Mouse (Mus musculus): Measurements from ENCODE around the gene Rxfp1. TPM values are rescaled to one million over a fixed set of nuclear protein-coding genes. Genes with fewer than 3 reads are reported as not detected.

The Rxfp1 gene
- polyA plus RNA-seq, 1 experiment from 2014 or later = 0.03 TPM

DNA sequence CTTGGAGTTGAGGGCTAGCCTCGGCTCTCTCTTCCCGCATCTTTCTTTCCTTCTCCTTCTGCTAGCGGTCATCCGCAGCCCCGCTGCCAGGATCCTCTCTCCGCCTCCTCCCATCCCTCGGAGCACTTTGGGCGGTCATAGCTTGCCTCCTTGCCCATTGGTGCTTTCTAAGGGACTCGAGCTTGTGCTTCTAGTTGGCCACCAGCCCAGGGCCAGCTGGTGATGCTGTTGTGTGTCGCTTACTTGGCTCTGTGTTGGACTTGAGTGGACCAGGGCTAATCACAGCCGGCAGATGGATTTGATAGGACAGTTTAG is 108.3 kb downstream of the Rxfp1 start, which contains the start of gene Etfdh:
Gene Etfdh, minus strand, starts transcription at position 85 of the 315 bp plus-strand sequence.
- peak; percentile 60 for ATAC-seq
- peak within 1 kb of the TSS; percentile 83 for H3K4me2 ChIP-seq (ENCODE audit: low read length)
- WGBS = under 1% methylated on average over 10 of the region's 11 CpGs
- H3K27me3 ChIP-seq (replicated peaks; ENCODE audit: control insufficient read depth, insufficient read depth, low read length) = no peaks in the 10 kb centered on the region
- H3K36me3 ChIP-seq (ENCODE audit: control insufficient read depth, insufficient read depth, low read length) = peaks cover 21% of the 10 kb centered on the region
- H3K9ac ChIP-seq (ENCODE audit: low read length) = peak within 1 kb of the TSS; percentile 83
- peak within 1 kb of the TSS; percentile 71 for H3K4me3 ChIP-seq (ENCODE audit: low read depth, low read length)
- peak; percentile 85 for DNase-seq (ENCODE audit: low spot score)
- peak within 1 kb of the TSS; percentile 82 for H3K27ac ChIP-seq (ENCODE audit: low read depth, low read length)
- peaks cover 5% of the 10 kb centered on the region; the same call in 1 of the 2 replicates for H3K9me3 ChIP-seq (replicated peaks; ENCODE audit: control insufficient read depth, low read length)
- peaks cover 3% of the 10 kb centered on the region for H3K4me1 ChIP-seq (ENCODE audit: control insufficient read depth, insufficient read depth, low read length)

DNA sequence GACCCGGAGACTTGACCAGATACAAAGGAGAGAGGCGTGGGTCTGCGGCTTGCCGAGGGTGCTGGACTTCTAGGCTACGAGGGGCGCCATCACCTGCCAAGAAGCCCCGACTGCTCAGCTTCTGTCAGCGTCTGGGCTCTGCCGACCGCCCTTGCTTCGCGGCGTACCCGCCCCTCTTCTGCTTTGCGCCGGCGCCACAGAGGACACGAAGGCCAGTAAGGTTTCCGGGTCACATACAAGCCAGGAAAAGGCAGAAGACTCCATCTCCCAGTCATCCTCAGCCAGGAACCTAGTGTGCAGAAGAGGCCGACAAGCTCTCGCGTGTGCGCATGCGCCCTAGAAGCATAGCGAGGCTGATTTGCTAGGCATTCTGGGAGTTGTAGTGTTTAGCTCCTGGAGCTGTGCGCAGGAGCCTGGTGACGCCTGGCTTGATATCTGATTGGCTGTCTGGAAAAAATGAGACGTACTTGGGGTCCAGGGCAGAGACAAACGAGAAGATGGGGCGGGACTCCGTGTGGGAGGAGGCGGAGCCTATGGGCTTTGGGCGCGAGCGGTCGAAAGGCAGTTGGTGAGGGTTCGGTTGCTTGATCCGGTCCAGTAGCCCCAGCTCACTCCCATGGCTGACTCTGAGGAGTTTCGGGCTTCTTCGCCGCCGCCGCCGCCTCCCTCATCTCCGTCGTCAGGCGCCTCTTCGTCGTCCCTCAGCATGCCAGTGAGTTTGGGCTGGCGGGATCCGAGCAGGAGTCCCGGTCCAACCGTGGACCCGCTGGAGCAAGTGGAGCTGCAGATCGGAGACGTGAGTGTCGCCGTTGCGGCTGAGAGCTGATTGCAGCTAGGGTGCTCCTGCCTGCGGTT is 108.9 kb downstream of the Rxfp1 start, which contains the start of gene 4930579G24Rik:
Gene 4930579G24Rik, plus strand, starts transcription at position 519 of the 855 bp plus-strand sequence.
- Histone ChIP-seq H3K9ac (ENCODE audit: low read length) (peak within 1 kb of the TSS; percentile 83), H3K4me2 (ENCODE audit: low read length) (peak within 1 kb of the TSS; percentile 83), H3K4me1 (ENCODE audit: control insufficient read depth, insufficient read depth, low read length) (peaks cover 3% of the 10 kb centered on the region), H3K9me3 (replicated peaks; ENCODE audit: control insufficient read depth, low read length) (peaks cover 5% of the 10 kb centered on the region; the same call in 1 of the 2 replicates), H3K36me3 (ENCODE audit: control insufficient read depth, insufficient read depth, low read length) (peaks cover 19% of the 10 kb centered on the region), H3K27me3 (replicated peaks; ENCODE audit: control insufficient read depth, insufficient read depth, low read length) (no peaks in the 10 kb centered on the region), H3K4me3 (ENCODE audit: low read depth, low read length) (peak within 1 kb of the TSS; percentile 71), H3K27ac (ENCODE audit: low read depth, low read length) (peak within 1 kb of the TSS; percentile 82)
- WGBS = 0% methylated on average over 60 of the region's 60 CpGs
- peak; percentile 99 for ATAC-seq
- DNase-seq (ENCODE audit: low spot score) = peak; percentile 100

DNA sequence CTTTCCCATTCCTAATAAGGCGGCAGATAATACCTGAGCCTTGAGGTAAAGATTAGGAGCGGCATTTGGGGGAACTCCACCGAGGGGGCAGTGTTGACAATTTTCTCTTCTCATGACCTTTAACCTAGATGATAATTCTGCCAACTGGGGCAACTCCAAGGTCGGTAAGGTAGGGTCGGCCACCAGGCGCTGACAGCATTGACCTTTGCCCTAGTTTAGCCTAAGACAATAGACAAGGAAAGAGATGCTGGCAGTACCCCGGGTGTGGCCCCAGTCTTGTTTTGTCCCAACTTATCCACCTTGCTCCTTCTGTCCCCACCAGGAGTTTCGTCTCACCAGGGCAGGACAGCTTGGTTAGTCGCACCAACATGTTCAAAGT is 109.5 kb downstream of the Rxfp1 start:
- Histone ChIP-seq H3K27me3 (replicated peaks; ENCODE audit: control insufficient read depth, insufficient read depth, low read length) (no peaks in the 10 kb centered on the region), H3K4me1 (ENCODE audit: control insufficient read depth, insufficient read depth, low read length) (peaks cover 3% of the 10 kb centered on the region), H3K36me3 (ENCODE audit: control insufficient read depth, insufficient read depth, low read length) (peaks cover 15% of the 10 kb centered on the region), H3K4me3 (ENCODE audit: low read depth, low read length) (peak overlapping the region; percentile 71), H3K9ac (ENCODE audit: low read length) (peak overlapping the region; percentile 68), H3K9me3 (replicated peaks; ENCODE audit: control insufficient read depth, low read length) (peaks cover 5% of the 10 kb centered on the region; the same call in 1 of the 2 replicates), H3K27ac (ENCODE audit: low read depth, low read length) (peak overlapping the region; percentile 48; the same call in 1 of the 2 replicates), H3K4me2 (ENCODE audit: low read length) (peak overlapping the region; percentile 83)
- 0% methylated on average over 9 of the region's 9 CpGs for WGBS
- no peak for ATAC-seq
- no peak for DNase-seq (ENCODE audit: low spot score)

DNA sequence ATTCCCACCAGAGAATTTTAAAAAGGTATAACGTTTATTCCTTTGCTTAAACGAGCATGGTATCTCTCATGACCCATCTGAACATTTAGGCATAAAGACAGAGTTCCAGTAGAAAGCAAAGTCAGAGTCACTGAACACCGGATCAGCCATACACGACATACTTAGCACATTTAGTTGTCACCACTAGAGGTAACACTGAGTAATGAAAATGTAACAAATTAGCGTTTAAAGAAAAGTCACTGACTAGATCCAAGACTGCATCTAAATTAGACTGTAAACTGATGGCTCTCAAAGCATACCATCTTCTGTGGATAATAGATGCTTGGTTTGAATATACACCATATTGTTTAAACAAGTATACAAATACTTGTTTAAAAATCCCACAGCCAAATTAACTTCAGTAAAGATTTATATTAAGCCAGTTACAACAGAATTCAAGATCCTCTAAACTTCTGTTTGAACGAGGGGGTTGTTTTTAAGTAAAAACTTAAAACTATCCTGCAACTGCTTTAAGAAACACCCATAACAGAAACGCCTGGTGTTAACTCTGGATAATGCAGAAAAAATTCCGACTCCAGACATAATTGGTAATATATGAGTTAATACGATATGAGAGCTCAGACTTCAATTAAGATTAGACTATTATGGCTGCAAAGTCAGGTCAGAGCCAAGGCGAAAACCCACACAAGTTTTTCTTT is 110.0 kb downstream of the Rxfp1 start:
- 31% methylated on average over 10 of the region's 10 CpGs for WGBS

DNA sequence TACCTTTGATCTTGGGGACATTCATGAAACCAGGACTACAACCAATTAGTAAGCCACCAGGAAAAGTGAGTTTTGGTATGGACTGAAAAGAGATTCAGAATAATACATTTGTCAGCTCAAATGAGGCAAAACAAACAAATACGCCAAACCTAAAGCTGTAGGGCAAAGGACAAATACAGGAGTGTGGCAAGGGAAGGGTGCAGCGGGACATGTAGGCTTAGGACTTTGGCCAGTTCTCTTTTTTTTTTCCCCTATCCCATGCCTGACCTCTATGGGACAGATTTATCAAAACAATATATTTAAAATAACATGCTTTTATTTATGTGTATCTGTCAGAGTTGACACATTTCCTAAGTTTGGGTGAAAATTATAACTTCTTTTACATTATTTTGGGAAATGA is 127.8 kb downstream of the Rxfp1 start:
- 89% methylated on average over 2 of the region's 2 CpGs for WGBS
- no peak for ATAC-seq
- peaks cover 57% of the 10 kb centered on the region for H3K36me3 ChIP-seq (ENCODE audit: control insufficient read depth, insufficient read depth, low read length)

More for the DNA sequence above, 110.0 kb downstream of the Rxfp1 start:
- peak overlapping the region; percentile 71 for H3K4me3 ChIP-seq (ENCODE audit: low read depth, low read length)
- H3K27me3 ChIP-seq (replicated peaks; ENCODE audit: control insufficient read depth, insufficient read depth, low read length) = no peaks in the 10 kb centered on the region
- H3K36me3 ChIP-seq (ENCODE audit: control insufficient read depth, insufficient read depth, low read length) = peaks cover 14% of the 10 kb centered on the region
- peak overlapping the region; percentile 83 for H3K4me2 ChIP-seq (ENCODE audit: low read length)
- no peak overlapping the region for H3K27ac ChIP-seq (ENCODE audit: low read depth, low read length)
- peak overlapping the region; percentile 68 for H3K9ac ChIP-seq (ENCODE audit: low read length)
- H3K4me1 ChIP-seq (ENCODE audit: control insufficient read depth, insufficient read depth, low read length) = peaks cover 3% of the 10 kb centered on the region
- 0 out of 2 replicates have a peak, but pooled peaks cover 5% of the 10 kb centered on the region for H3K9me3 ChIP-seq (replicated peaks; ENCODE audit: control insufficient read depth, low read length)
- ATAC-seq (no peak), DNase-seq (ENCODE audit: low spot score) (peak; percentile 38)

DNA sequence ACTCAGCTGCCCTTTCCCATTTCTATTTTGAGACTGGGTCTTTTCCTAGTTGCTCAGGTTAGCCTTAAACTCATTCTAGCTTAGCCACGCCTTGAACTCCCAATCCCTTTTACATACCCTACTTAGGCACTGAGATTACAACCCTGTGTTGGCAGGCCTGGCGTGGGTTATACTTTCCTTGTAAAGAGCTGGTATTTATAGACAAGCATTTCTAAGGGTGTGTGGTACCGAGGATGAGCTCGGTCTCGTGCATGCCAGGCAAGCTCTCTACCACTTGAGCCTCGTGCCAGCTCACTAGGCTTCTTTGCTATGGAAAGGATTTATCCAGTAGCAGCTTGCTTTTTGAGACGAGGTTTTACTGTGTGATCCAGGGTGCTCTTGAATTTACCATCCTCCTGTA is 142.2 kb downstream of the Rxfp1 start:
- Histone ChIP-seq H3K4me3 (ENCODE audit: low read depth, low read length) (no peak overlapping the region), H3K4me1 (ENCODE audit: control insufficient read depth, insufficient read depth, low read length) (peaks cover 10% of the 10 kb centered on the region), H3K9me3 (replicated peaks; ENCODE audit: control insufficient read depth, low read length) (no peaks in the 10 kb centered on the region), H3K27ac (ENCODE audit: low read depth, low read length) (no peak overlapping the region), H3K36me3 (ENCODE audit: control insufficient read depth, insufficient read depth, low read length) (peaks cover 62% of the 10 kb centered on the region), H3K27me3 (replicated peaks; ENCODE audit: control insufficient read depth, insufficient read depth, low read length) (no peaks in the 10 kb centered on the region), H3K4me2 (ENCODE audit: low read length) (no peak overlapping the region), H3K9ac (ENCODE audit: low read length) (no peak overlapping the region)
- DNase-seq (ENCODE audit: low spot score) (no peak), ATAC-seq (no peak)
- 90% methylated on average over 7 of the region's 7 CpGs for WGBS

More for the DNA sequence above, 127.8 kb downstream of the Rxfp1 start:
- Histone ChIP-seq H3K9ac (ENCODE audit: low read length) (no peak overlapping the region), H3K4me3 (ENCODE audit: low read depth, low read length) (no peak overlapping the region), H3K4me1 (ENCODE audit: control insufficient read depth, insufficient read depth, low read length) (no peaks in the 10 kb centered on the region), H3K27ac (ENCODE audit: low read depth, low read length) (no peak overlapping the region), H3K4me2 (ENCODE audit: low read length) (no peak overlapping the region), H3K9me3 (replicated peaks; ENCODE audit: control insufficient read depth, low read length) (no peaks in the 10 kb centered on the region), H3K27me3 (replicated peaks; ENCODE audit: control insufficient read depth, insufficient read depth, low read length) (no peaks in the 10 kb centered on the region)
- no peak for DNase-seq (ENCODE audit: low spot score)

DNA sequence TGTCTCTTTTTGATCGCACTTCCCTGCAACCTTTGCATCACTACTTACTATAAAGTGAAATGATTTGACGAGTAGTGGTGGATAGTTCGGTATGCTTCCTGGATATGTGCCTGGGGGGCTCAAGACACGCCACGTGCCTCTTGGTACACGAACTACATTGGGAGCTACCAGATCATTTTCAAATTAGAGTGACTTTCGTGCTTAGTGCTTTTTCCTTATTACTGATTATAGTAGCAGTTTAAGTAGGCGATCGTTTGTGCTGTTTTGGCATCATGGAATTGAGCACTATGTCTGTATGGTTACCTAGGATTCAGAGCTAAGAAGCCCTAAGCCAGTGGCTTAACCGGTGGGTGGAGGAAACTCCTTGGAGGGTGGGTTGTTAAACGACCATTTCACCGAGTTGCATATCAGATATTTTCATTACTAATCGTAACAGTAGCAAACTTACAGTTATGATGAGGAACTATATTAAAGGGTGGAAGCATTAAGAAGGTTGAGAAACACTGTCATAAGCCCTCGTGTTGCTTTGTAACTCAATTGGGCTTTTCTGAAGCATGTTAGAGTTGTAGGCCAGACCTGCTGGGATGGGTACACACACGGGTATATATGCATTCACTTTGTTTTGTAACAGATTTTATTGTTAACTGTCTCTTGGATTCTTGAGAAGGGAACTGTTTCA is 145.7 kb downstream of the Rxfp1 start:
- peak; percentile 10 for ATAC-seq
- 4% methylated on average over 15 of the region's 15 CpGs for WGBS

More for the DNA sequence above, 145.7 kb downstream of the Rxfp1 start:
- Histone ChIP-seq H3K9ac (ENCODE audit: low read length) (peak overlapping the region; percentile 84), H3K4me3 (ENCODE audit: low read depth, low read length) (peak overlapping the region; percentile 84), H3K27me3 (replicated peaks; ENCODE audit: control insufficient read depth, insufficient read depth, low read length) (0 out of 2 replicates have a peak, but pooled peaks cover 3% of the 10 kb centered on the region), H3K9me3 (replicated peaks; ENCODE audit: control insufficient read depth, low read length) (no peaks in the 10 kb centered on the region), H3K27ac (ENCODE audit: low read depth, low read length) (peak overlapping the region; percentile 52; the same call in 1 of the 2 replicates), H3K4me1 (ENCODE audit: control insufficient read depth, insufficient read depth, low read length) (peaks cover 10% of the 10 kb centered on the region), H3K4me2 (ENCODE audit: low read length) (peak overlapping the region; percentile 90), H3K36me3 (ENCODE audit: control insufficient read depth, insufficient read depth, low read length) (peaks cover 34% of the 10 kb centered on the region)
- no peak for DNase-seq (ENCODE audit: low spot score)
